Mouse (Mus musculus) Patski (cell line): ENCODE measurements around the gene Pitx2. TPM values are rescaled to one million over a fixed set of nuclear protein-coding genes. Genes with fewer than 3 reads are reported as not detected.

Experiments used
- ATAC-seq: fragments of 100-300 bp; one replicate; pipeline ENCODE4 v1.8.0; 2021
- CTCF ChIA-PET: fragments of 350-600 bp; sonication (Branson Sonifier 250); formaldehyde crosslinking; loops from one replicate; lab custom pipeline; 2022; ENCODE audit warnings: inconsistent platforms; lab: Charles Lee
- POLR2A ChIA-PET: fragments of 350-600 bp; sonication (Branson Sonifier 250); formaldehyde crosslinking; loops from one replicate; lab custom pipeline; 2022; ENCODE audit warnings: antibody characterized with exemption, inconsistent platforms; lab: Charles Lee
- DNase-seq: peaks from one replicate; pipeline ENCODE4 v3.0.0-alpha.2; 2011; ENCODE audit warnings: low read depth, low spot score
- H3K27me3 ChIP-seq: fragments of 371-371 bp; one replicate; pipeline ENCODE4 v1.5.1; 2021
- CTCF ChIP-seq: fragments of 100-300 bp; IDR thresholded peaks from one replicate; pipeline ENCODE4 v1.5.1; 2021
- in situ Hi-C: fragments of 300-500 bp; cut with MboI; formaldehyde crosslinking; loops from 3 replicates; pipeline ENCODE4 v1.11.1; 2018; ENCODE audit warnings: low pct_unique_long_range_greater_than_20kb, mixed read lengths
- polyA plus RNA-seq: library from polyadenylated mRNA; unstranded; gene quantifications from one replicate; pipeline ENCODE4 v1.2.3, GENCODE M21; 2021

The Pitx2 gene
- polyA plus RNA-seq, 1 experiment from 2014 or later, result 199 TPM

DNA sequence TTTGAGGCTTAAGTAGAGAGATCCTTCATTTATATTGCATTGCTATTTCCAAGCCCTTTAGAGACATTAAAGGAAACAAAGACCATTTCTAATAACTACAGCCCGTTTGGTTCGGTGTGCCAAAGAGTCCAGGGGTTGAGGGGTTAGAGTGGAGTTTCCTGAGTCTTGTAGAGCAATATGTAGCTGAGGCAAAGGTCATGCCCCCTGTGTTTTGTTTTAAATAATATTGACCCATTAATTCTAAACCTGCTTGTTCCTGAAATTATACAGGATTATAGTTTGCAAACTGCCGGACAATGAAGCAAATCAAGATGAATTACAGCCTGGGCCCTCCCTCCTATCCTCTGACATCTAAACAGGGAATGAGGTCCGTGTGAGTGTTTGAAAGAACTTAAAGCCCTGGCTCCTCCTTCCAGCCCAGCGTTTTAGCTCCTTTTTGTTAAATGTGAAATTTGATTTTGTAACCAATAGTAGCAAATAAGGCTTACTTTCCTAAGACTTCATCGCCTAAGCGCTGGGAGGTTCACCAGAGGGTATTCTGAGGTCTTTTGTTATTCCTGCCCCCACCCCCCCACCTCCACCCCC is 20.5 kb downstream of the Pitx2 start:
- no peaks in the 10 kb centered on the region for H3K27me3 ChIP-seq
- DNase-seq (peak; percentile 58), ATAC-seq (no peak)
- no peak for TF ChIP-seq CTCF
- CTCF ChIA-PET, result interaction anchor here (0.8 to 17.4 kb wide), 5 partner anchors 13 to 872 kb away, joined by 3 to 345 read pairs (median 3); partner anchors contain the start of gene Pitx2
- in situ Hi-C loops, result loop anchor here (25.0 kb wide), 1 partner anchor 1383 kb away; the partner anchor contains the start of gene Ap1ar
- POLR2A ChIA-PET, result interaction anchor here (1.2 to 17.0 kb wide), 3 partner anchors 8 to 871 kb away, joined by 3 to 623 read pairs (median 4); partner anchors contain the start of gene Pitx2

DNA sequence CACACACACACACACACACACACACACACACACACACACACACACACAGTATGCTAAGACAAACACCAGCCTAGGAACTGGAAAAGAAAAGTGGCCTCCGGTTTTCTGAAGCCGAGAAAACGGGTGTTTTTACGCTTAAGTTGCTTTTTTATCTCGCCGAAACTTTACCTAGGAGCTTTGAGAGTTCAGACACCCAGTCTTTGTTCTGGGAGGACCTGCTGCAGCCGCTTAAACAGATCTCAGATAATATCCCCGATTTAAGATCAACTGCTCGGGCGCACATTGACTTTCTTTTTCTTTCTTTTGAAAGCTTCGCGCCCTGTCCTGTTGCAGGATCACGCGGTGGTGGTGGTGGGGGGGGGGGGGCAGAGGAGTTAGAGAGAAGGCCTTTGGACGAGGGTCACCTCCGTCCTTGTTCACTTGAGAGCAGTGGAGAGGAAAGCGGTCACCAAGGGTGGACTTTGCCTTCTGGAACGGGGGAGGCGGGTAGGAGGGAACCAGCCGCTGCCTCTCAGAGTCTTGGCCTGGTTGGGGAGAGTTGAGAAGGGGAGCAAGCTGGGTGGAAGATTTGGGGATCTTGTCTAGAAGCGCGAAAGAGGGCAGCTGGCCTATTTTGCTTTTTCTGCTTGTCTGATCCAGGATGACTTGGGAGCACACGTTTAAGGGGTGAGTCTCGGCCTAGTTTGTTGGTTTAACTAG is 21.2 kb downstream of the Pitx2 start:
- no peak for ATAC-seq
- POLR2A ChIA-PET, result interaction anchor here (1.2 to 17.0 kb wide), 3 partner anchors 13 to 873 kb away, joined by 3 to 623 read pairs (median 4); partner anchors contain the start of gene Pitx2
- in situ Hi-C loops, result loop anchor here (25.0 kb wide), 1 partner anchor 1384 kb away; the partner anchor contains the start of gene Ap1ar
- TF ChIP-seq CTCF, result no peak
- no peaks in the 10 kb centered on the region for H3K27me3 ChIP-seq
- CTCF ChIA-PET, result interaction anchor here (1.0 to 17.4 kb wide), 5 partner anchors 9 to 873 kb away, joined by 3 to 345 read pairs (median 3); partner anchors contain the start of gene Pitx2
- DNase-seq, result peak; percentile 44

DNA sequence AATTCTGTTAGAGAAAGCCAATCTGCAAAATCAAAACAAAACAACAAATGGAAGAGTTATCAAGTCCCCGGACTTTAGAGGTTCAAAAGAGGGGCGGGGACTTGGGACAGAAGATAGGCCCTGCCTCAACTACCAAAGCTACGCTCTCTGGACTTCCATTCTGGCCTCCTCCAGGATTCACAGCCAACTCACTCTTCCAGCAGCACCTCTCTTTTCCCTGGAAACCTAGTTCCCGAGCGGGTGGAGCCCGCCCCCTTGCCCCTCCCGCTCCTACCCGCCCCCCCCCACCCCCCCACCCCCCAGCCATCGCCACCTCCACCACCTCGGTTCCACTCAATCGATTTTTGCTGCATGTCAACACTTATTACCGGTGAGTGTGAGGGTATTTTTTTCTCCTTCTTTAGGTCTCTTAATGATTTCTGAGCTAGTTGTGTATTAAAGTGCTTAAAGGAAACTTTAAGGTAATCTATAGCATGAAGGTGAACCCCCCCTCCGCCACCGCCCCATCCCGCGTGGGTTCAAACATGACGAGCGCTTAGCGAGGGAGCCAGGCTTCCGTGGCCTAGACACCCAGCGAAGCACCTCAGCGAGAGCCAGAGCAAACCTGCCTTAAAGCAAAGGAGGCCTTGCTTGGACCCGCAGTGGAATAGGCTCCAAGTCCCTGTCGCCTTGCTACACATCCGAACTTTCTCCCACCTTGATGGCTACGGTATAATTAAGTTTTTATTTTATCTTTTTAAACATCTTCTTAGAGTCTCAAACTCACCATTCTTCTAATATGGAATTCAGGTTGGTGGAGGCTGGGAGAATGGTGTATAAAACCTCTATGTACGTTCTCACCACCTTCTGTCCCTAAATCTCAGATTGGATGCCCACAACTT is 21.9 kb downstream of the Pitx2 start:
- no peaks in the 10 kb centered on the region for H3K27me3 ChIP-seq
- DNase-seq (peak; percentile 49), ATAC-seq (no peak)
- ChIA-PET POLR2A (interaction anchor here (1.2 to 17.0 kb wide), 3 partner anchors 14 to 874 kb away, joined by 3 to 623 read pairs (median 4); partner anchors contain the start of gene Pitx2), CTCF (interaction anchor here (1.3 to 17.4 kb wide), 2 partner anchors 9 to 15 kb away, joined by 4 to 345 read pairs; partner anchors contain the start of gene Pitx2)
- no peak for TF ChIP-seq CTCF
- in situ Hi-C loops, result loop anchor here (25.0 kb wide), 1 partner anchor 1384 kb away; the partner anchor contains the start of gene Ap1ar

DNA sequence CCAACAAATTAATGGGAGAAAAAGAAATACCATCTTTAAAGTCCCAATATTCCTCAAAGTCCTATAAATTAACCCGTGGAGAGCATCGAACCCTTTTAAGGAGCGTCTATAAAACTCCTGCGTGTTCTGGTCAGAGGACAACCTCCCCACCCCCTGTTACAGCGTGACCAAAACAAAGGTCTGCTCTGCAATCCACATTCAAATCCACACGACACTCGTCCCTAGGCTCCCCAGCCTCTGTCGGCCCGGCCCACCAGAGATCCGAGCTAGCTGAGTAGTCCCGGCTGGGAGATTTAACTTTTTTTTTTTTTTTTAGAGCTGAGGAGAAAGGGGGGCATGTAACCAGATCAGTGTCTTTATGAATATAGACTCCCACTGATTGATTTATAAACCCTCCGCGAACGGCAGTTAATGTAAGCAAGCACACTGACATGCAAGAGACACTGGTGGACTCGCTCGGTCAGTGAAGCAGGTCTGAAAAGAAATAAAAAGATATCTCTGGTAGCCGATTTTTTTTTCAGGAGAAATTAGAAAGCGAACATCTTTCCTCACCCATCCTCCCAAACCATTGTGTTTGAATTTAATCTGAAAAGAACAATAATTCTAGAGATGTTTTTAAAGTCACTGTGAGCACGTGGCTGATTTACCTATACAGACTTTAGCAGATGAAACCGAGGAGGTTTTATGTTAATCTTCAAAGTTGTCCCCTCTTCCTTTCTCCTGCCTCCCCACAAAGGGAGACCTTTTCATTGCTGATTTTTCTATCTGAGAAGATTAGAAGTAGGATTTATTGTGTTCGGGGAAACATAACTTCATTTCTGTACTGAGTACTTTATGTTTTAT is 23.0 kb downstream of the Pitx2 start:
- ChIA-PET POLR2A (interaction anchor here (0.6 to 17.0 kb wide), 4 partner anchors 15 to 769 kb away, joined by 3 to 623 read pairs (median 4); partner anchors contain the start of gene Pitx2), CTCF (interaction anchor here (1.0 to 17.4 kb wide), 2 partner anchors 16 to 875 kb away, joined by 3 to 345 read pairs; partner anchors contain the start of gene Pitx2)
- no peaks in the 10 kb centered on the region for H3K27me3 ChIP-seq
- DNase-seq (no peak), ATAC-seq (no peak)
- no peak for TF ChIP-seq CTCF
- in situ Hi-C loops, result loop anchor here (25.0 kb wide), 1 partner anchor 1385 kb away; the partner anchor contains the start of gene Ap1ar

DNA sequence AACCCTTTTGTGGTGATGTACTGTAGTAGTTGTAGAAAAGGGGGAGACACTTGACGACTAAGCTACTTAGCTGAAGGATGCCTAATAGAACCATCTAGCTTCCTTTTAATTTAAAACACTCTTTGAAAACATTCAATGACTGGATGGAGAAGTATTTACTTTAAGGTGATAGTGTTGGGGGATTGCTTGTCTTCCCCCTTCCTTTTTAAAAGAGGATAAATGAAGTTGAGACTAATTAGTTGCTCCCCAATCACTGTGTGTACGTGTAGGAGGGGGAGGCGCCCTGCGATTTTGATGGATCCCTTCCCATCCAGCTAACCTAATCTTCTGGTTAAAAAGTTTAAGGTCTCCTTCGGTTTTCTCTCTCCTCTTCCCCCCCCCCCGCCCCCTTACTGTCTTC is 23.7 kb downstream of the Pitx2 start:
- peak; percentile 42 for DNase-seq
- ChIA-PET POLR2A (interaction anchor here (0.6 to 17.0 kb wide), 4 partner anchors 8 to 770 kb away, joined by 3 to 623 read pairs (median 4); partner anchors contain the start of gene Pitx2), CTCF (interaction anchor here (1.0 to 17.4 kb wide), 3 partner anchors 16 to 876 kb away, joined by 3 to 345 read pairs (median 3); partner anchors contain the start of gene Pitx2)
- in situ Hi-C loops, result loop anchor here (25.0 kb wide), 1 partner anchor 1386 kb away; the partner anchor contains the start of gene Ap1ar
- H3K27me3 ChIP-seq, result no peaks in the 10 kb centered on the region
- TF ChIP-seq CTCF, result no peak
- ATAC-seq, result no peak

DNA sequence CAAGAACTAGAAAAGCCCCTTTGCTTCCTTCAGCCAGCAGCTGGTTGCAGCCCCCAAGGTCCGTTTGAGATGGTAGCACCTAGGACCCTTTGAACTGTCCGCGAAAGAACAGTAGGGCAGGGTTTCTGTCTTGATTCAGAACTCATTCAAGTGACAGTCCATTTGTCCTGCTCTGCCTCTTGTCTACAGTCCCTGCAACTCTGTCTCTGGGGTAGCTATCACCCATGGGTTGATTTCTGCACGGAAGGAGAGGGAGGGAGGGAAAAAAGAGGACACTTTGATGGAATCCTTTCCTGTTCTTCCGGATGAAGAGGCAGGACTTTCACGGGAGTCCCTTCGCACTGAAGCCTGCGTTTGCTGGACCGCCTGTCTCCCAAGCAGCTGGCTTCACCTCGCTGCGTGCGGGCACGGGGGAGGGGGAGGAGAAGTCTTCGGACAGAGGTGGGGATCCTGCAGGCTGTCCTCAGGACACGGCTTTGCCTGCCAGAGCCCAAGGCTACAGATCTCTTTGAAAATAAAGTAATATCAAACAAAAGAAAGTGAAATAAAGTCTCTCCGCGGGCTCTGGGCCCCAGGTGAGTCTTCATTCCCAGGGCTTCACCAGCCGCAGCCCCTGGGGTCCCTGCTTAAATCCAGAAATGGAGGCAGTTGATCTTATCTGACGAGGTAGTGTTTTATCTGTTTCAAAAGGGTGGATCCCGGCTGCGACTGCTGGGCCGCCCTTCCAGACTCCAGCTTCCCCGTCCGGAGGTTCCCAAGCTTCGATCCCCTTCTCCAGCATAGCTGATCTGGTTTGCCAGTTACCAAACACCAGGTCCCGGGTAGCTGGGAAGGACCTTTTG is 24.5 kb downstream of the Pitx2 start:
- DNase-seq, result peak; percentile 55
- POLR2A ChIA-PET, result interaction anchor here (0.6 to 17.0 kb wide), 3 partner anchors 7 to 17 kb away, joined by 3 to 623 read pairs (median 4); partner anchors contain the start of gene Pitx2
- ATAC-seq, result no peak

DNA sequence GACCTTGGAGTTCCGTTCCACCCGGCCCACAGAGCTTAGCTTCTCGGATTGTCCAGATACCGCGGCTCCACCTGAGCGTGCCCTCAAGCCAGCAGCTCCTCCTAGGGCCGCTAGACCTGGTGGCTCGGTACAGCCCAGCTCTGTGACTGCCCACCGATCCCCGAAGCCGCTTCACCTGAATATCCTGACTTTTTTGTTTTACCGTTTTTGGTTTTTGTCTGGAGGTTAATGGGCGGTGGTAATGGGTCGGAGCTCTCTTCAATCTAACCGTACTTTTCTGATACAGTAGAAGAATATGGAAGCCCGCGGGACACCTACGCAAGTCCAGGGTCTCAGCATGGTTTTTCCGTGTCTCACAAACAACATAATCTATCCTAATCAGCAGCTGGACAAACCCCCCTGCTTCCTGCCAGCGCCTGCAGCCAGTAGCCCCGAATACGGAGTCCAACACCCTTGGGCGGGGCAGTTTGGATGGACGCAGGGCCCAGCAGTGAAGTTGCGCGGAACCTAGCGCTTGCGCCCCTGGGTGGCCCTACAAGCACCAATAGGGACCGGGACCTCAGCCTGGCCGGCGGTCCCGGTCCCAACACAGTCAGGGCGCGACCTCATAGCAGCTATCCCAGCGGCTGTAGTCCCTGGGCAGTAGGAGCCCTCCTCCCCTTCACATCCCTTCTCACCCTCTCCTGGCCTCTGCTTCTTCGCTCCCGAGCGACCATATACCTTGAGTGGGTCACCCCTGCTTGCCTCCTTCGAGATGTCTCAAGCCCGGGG is 25.3 kb downstream of the Pitx2 start:
- in situ Hi-C loops, result loop anchor here (25.0 kb wide), 1 partner anchor 1388 kb away; the partner anchor contains the start of gene Ap1ar
- DNase-seq (no peak), ATAC-seq (peak; percentile 68)
- no peaks in the 10 kb centered on the region for H3K27me3 ChIP-seq
- no peak for TF ChIP-seq CTCF
- ChIA-PET POLR2A (interaction anchor here (0.7 to 17.0 kb wide), 3 partner anchors 8 to 467 kb away, joined by 3 to 623 read pairs (median 3); partner anchors contain the start of gene Pitx2), CTCF (interaction anchor here (1.0 to 17.4 kb wide), 3 partner anchors 18 to 876 kb away, joined by 3 to 345 read pairs (median 5); partner anchors contain the start of gene Pitx2)

More for the DNA sequence above, 24.5 kb downstream of the Pitx2 start:
- in situ Hi-C loops, result loop anchor here (25.0 kb wide), 1 partner anchor 1387 kb away; the partner anchor contains the start of gene Ap1ar
- CTCF ChIA-PET, result interaction anchor here (1.0 to 17.4 kb wide), 5 partner anchors 17 to 876 kb away, joined by 3 to 345 read pairs (median 3); partner anchors contain the start of gene Pitx2
- TF ChIP-seq CTCF, result no peak
- no peaks in the 10 kb centered on the region for H3K27me3 ChIP-seq
